Mouse (Mus musculus) cerebellum, adult 9-11 months (tissue): ENCODE results near the gene Slc28a1.
"Not testable (repeated sequence)": the region's sequence is repeated elsewhere in the genome, so short reads cannot be mapped to it uniquely, and the experiment has no call there.

Experiments used
- DNase-seq: peaks from one replicate; pipeline ENCODE4 v3.0.0; 2022

Gene Slc28a1

GRCm38 (mm10) chr7:81125215-81126175 lies 10.9 kb downstream of the Slc28a1 start:
- no peak for DNase-seq

- no peak for DNase-seq
These were observed 17.3 kb downstream of the Slc28a1 start for GRCm38 (mm10) chr7:81131864-81132263.

GRCm38 (mm10) chr7:81132851-81133279 lies 18.3 kb downstream of the Slc28a1 start:
- DNase-seq, result no peak

- DNase-seq, result no peak
These were observed 18.8 kb downstream of the Slc28a1 start for GRCm38 (mm10) chr7:81133416-81133815.

GRCm38 (mm10) chr7:81133941-81134340 lies 19.3 kb downstream of the Slc28a1 start:
- no peak for DNase-seq

GRCm38 (mm10) chr7:81134614-81135067 lies 20.0 kb downstream of the Slc28a1 start:
- DNase-seq, result peak; percentile 21

GRCm38 (mm10) chr7:81137292-81137691 lies 22.7 kb downstream of the Slc28a1 start:
- DNase-seq, result no peak

- no peak for DNase-seq
These were observed 24.5 kb downstream of the Slc28a1 start for GRCm38 (mm10) chr7:81139100-81139499.

GRCm38 (mm10) chr7:81139671-81140404 lies 25.2 kb downstream of the Slc28a1 start:
- no peak for DNase-seq

- DNase-seq, result no peak
These were observed 26.9 kb downstream of the Slc28a1 start for GRCm38 (mm10) chr7:81141541-81141940.

- DNase-seq, result not testable (repeated sequence)
These were observed 28.5 kb downstream of the Slc28a1 start for GRCm38 (mm10) chr7:81143056-81143455.

GRCm38 (mm10) chr7:81149759-81150158 lies 35.2 kb downstream of the Slc28a1 start:
- DNase-seq, result no peak

- DNase-seq, result no peak
These were observed 36.6 kb downstream of the Slc28a1 start for GRCm38 (mm10) chr7:81151216-81151615.

- DNase-seq, result no peak
These were observed 37.7 kb downstream of the Slc28a1 start for GRCm38 (mm10) chr7:81152306-81152705.

- DNase-seq, result no peak
These were observed 38.2 kb downstream of the Slc28a1 start for GRCm38 (mm10) chr7:81152826-81153225.

- DNase-seq, result no peak
These were observed 38.7 kb downstream of the Slc28a1 start for GRCm38 (mm10) chr7:81153327-81153726.

GRCm38 (mm10) chr7:81154244-81154643 lies 39.6 kb downstream of the Slc28a1 start:
- not testable (repeated sequence) for DNase-seq

GRCm38 (mm10) chr7:81154960-81155359 lies 40.4 kb downstream of the Slc28a1 start:
- DNase-seq, result peak; percentile 31

GRCm38 (mm10) chr7:81158933-81159332 lies 44.3 kb downstream of the Slc28a1 start:
- DNase-seq, result no peak

GRCm38 (mm10) chr7:81161666-81162065 lies 47.1 kb downstream of the Slc28a1 start:
- no peak for DNase-seq

- DNase-seq, result peak; percentile 48
These were observed 47.7 kb downstream of the Slc28a1 start for GRCm38 (mm10) chr7:81162345-81162744.

GRCm38 (mm10) chr7:81164411-81164810 lies 49.8 kb downstream of the Slc28a1 start:
- no peak for DNase-seq

- DNase-seq, result peak; percentile 11
These were observed 52.5 kb downstream of the Slc28a1 start for GRCm38 (mm10) chr7:81167124-81167523.

GRCm38 (mm10) chr7:81169351-81169750 lies 54.8 kb downstream of the Slc28a1 start:
- DNase-seq, result no peak
